Mouse (Mus musculus): Measurements from ENCODE around the gene Mfng.
A peak's percentile ranks its signal among the peaks of the same experiment; 100 is the strongest.

Mfng gene

GRCm38 (mm10) chr15:78773290-78773729 lies at the start of gene Mfng:
Gene Mfng (minus strand): TSS chr15:78773475.
- DNase-seq (ENCODE audit: low spot score), result peak; percentile 96

DNA sequence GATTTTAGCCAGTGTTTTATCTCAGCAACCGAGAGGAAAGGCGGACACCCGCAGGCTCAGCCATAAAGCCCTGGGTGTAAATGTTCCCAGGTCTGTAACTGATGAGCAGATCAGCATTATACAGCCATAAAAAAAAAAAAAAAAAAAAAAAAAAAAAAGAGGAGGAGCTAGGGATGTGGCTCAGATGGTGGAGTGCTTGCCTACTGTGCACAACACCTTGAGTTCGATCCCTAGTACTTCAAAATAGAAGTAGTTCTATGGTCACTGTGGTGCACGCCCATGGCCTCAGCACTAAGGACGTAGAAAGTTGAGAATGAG lies 42.8 kb upstream of the Mfng start:
- DNase-seq (ENCODE audit: low spot score), result no peak

- DNase-seq (ENCODE audit: low spot score), result no peak
Measured at GRCm38 (mm10) chr15:78815314-78816073, 42.2 kb upstream of the Mfng start.

DNA sequence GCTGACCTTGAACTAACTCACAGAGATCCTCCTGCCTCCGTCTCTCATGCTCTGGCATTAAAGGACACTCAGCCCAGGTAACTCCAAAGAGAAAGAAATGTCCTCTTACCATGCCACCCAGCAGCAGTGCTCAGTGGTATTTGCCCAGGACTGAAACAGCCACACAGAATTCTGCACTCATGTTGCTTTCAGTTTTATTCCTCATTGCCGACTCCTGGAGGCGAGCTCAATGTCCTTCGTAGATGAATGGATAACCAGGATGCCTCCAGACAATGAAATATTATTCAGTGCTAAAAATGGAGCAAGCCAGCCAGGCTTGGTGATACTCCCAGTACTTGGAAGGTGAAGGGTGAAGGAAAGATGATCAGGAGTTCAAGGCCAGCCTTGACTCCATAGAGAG lies 40.3 kb upstream of the Mfng start:
- DNase-seq (ENCODE audit: low spot score), result no peak

DNA sequence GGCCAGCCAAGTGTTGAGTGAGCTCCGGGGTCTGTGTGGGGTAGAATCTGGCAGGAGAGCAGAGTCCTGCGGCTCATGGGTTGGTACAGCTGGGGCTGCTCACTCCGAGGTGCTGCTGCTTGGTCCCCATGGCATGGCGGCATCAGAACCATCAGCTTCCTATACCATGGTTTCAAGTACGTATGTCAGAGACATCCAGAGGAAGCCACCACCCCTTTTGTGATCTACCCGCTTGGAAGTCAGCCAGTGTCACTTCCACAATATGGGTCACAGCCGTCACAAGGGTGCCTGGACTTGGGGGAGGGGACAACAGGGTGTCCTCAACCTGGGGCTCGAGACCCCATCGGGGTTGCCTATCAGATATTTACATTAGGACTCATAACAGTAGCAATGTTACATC lies 36.9 kb upstream of the Mfng start:
- no peak for DNase-seq (ENCODE audit: low spot score)

DNA sequence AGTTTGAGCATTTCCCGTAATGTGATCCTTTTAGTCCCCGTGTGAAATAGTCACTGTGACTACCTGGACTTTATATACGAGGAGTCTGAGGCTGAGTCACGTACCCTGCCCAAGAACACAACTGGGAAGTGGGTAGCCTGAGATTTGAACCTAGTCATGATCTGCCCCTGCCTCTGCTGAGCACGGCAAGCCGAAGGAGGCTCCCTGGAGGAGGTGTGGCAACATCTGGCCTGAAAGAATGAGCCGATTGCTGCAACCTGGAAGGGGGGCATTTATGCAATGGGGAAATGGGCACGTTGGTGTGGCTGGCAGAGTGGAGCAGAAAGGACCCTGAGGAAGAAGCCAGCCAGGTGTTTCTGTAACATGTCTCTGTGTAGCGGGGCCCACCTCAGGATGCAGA lies 36.5 kb upstream of the Mfng start:
- DNase-seq (ENCODE audit: low spot score), result no peak

DNA sequence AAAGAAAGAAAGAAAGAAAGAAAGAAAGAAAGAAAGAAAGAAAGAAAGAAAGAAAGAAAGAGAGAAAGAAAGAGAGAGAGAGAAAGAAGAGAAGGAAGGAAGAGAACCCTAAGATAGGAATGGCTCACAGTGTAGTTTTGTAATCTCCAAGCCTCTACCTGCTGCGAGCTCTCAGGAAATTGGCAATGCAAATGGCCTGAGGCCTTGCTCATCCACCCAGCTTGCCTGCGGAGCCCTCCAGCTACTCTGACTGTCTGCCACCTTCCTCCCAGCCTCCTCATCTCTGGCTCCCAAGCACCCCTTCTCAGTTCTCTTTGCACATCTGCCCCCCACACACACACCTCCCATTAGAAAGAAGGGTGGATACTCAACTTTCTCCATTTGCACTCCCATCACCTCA lies 35.7 kb upstream of the Mfng start:
- DNase-seq (ENCODE audit: low spot score), result no peak

- no peak for DNase-seq (ENCODE audit: low spot score)
Measured at GRCm38 (mm10) chr15:78807141-78807540, 33.9 kb upstream of the Mfng start.

DNA sequence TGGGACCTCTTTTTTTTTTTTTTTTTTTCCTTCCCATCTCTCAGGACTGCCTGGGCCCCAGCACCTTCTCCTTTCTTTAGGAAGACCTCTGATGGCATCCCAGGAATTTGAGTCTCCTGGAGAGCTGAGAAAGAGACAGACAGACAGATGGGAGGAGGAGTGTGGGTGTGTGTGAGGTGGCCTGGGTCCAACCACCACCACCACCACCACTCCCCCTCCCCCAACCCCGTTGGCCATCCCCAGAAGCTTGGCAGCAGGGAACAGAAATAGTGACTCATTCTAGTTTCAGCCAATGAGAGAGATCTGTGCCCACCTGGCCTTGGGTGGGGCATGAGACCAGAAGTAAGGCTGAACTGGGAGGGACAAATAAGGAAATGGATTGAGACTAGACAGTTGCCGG lies 33.3 kb upstream of the Mfng start:
- DNase-seq (ENCODE audit: low spot score), result no peak

GRCm38 (mm10) chr15:78805351-78805750 lies 32.1 kb upstream of the Mfng start:
- DNase-seq (ENCODE audit: low spot score), result no peak

GRCm38 (mm10) chr15:78804326-78804725 lies 31.1 kb upstream of the Mfng start:
- DNase-seq (ENCODE audit: low spot score), result no peak

DNA sequence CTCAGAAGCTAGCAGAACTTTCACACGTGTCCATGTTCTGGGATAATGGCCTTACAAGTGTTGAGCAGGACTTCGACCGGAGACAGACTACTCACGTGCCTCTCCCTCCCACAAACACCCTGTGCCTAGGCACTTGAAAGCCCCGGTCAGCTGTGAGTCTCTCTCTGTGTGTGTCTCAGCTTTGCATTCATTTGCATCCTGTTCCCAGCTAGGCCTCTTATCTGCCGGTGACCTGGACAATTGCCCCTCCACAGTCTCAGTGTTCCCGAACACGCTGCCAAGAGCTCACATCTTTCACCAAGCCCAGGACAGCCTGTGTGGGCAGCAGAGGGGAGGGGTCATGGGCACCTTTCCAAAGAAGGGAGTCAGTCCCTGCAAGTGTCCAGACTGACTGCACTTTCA lies 30.2 kb upstream of the Mfng start:
- no peak for DNase-seq (ENCODE audit: low spot score)

GRCm38 (mm10) chr15:78802776-78803391 lies 29.6 kb upstream of the Mfng start, which contains the start of gene Card10:
Gene Card10 (minus strand): TSS chr15:78803042.
- peak; percentile 47 for DNase-seq (ENCODE audit: low spot score)

DNA sequence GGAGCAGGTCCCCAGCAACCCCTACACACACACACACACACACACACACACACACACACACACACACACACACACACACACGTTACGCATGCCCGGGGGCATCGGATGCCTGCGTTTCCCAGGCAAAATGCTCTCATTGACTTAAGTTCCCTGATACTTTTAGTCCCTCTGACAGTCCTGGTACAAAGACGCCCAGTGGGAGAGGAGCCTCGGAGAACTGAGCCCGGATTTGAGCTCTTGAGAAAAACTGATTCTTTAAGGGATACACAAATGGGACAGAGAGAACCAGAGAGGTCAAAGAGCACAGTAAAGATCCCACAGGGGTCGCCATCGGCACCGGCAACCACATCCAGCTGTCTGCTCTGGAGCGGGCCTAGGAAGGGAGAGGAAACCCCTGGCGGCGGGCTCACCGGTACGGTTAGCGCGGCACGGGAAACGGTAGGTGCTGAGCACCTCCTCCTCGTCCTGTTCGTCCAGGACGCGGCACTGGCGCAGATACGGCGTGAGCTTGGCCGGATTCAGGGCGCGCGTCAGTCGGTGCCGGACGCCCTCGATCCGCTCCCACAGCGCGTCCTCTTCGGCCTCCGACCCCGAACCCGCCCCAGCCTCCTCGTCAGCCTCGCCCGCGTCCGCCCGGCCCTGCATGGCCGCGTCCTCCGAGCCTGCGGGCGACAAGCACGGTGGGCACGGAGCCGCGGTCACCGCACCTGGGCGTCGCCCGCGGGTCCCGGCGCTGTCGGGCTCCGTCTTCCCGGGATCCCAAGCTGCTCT lies 28.9 kb upstream of the Mfng start:
- DNase-seq (ENCODE audit: low spot score), result peak; percentile 31

- no peak for DNase-seq (ENCODE audit: low spot score)
Measured at GRCm38 (mm10) chr15:78801571-78801970, 28.3 kb upstream of the Mfng start.

DNA sequence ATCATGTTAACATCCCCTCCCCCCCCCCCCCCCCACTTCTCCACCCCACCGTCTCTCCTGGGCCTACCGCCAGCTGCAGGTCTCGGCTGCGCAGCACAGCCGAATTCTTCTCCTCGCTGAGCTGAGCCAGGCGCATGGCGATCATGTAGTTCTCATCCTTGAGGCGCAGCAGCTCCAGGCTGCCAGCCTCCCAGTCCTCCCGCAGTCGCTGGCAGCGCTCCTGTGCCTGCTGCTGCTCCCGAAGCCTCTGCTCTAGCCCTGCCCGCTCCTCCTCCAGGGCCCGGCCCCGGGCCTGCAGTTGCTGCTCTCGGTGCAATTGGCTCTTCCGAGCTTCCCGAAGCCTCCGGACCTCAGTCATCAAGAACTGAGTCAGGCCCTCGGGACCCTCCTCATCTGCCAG lies 25.8 kb upstream of the Mfng start:
- no peak for DNase-seq (ENCODE audit: low spot score)

DNA sequence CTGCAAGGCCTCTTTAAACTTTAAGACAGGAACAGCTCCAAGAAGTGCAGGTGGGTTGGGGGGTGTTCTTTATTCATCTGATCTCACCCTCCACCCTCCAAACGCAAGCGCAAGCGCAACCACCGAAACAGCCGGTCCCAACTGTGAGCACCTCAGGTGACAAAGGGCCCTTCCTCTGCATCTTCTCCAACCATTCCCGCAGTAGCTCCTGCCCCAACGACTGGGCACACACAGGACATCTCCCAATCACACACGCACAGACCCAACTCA lies 23.7 kb upstream of the Mfng start:
- DNase-seq (ENCODE audit: low spot score), result no peak

DNA sequence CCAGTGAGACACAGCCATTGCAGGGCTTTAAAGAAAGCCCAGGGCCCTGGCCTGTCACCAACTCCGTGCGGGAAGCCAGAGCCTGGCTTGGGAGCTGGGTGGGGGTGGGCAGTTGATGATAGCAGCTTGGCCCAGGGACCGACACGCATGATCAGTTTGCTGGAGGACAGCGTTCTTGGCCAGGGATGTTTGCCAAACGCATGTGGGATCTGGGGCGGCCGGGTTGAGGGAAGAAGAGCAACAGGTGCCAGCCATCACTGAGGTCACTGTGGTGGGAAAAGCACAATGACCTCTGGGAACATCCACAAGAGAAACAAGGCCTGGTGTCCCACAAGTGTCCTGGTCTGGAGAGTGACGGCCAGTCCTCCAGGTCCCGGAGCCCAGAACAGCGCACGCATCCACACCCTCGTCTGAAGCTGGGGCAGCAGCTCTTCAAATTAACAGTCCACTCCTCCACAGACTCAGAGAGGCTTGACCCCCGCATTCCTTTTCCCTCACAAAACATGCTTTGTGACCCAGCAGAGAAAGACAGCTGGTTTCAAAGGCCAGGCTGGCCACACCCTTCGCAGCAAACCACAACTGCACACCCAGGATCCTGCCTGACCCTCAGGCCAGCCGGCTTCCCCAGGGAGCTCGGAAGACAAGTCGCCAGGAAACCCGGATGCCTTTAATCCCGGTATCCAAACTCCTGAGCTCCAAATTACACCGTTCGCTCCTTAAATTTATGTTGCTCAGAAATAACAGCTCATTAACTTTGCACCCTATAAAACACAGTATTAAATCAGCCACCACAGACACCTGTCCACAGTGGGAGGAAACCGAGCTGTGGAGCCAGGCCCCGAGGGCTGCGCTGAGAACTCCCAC lies 23.2 kb upstream of the Mfng start:
- DNase-seq (ENCODE audit: low spot score), result no peak

- DNase-seq (ENCODE audit: low spot score), result no peak
Measured at GRCm38 (mm10) chr15:78790990-78791389, 17.7 kb upstream of the Mfng start.

DNA sequence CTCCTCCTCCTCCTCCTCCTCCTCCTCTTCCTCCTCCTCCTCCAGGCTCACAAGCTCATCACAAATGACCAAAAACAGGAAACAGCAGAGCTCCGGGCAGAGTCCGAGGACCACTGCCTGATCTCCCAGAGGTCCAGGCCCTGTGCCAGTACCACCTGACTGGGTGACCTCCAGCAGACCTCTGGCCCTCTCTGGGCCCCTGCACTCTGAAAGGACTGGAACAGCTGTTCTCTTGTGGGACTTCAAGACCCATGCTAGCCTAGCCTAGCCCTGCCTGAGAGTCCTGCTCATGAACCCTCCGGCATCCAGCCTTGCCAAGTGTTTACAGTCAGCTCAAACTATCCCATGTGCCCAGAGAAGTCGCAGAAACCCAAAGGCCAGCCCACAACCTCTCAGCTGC lies 17.2 kb upstream of the Mfng start:
- DNase-seq (ENCODE audit: low spot score), result no peak

DNA sequence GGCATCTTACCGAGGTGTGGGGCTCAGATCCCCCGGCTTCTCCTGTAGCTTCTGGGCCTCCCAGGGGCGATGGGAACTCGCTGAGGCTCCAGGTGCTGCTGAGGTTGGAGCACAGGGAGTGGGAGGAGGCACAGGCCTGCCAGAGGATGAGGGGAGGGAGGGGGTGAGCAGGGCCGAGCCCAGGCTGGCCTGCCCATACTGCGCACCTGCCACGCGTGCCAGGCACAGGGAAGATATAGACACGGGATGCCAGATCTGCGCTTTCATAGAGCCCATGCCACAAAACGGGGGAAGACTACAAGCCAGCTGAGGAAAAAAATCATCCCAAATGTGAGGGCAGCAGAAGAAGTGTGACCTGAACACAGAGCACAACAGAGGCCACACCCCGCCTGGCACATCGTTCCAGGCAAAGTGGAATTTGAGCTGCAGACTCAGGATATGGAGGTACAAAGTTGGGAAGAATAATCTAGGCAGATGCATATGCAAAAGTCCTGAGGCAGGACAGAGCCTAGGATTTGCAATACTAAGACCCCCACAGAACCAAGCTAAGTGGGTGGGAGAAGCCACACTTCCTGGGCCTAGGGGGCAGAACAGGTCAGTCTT lies 16.5 kb upstream of the Mfng start:
- DNase-seq (ENCODE audit: low spot score), result no peak

GRCm38 (mm10) chr15:78788042-78788441 lies 14.8 kb upstream of the Mfng start:
- DNase-seq (ENCODE audit: low spot score), result no peak
